Mouse (Mus musculus) bone marrow, adult 2 months (tissue): ENCODE data around the gene Olfr714.

Experiments used
- CTCF ChIP-seq: fragments of 200-500 bp; IDR thresholded peaks from 2 replicates; pipeline ENCODE4 v1.5.1; 2011; ENCODE audit warnings: low read length, control low read depth; ENCODE audit not compliant: control insufficient read depth, insufficient read depth
- POLR2A ChIP-seq: fragments of 200-500 bp; IDR thresholded peaks from 2 replicates; pipeline ENCODE4 v1.6.1; 2011; ENCODE audit warnings: low read depth, mild to moderate bottlenecking, control low read depth, low read length, borderline replicate concordance; ENCODE audit not compliant: control insufficient read depth

DNA sequence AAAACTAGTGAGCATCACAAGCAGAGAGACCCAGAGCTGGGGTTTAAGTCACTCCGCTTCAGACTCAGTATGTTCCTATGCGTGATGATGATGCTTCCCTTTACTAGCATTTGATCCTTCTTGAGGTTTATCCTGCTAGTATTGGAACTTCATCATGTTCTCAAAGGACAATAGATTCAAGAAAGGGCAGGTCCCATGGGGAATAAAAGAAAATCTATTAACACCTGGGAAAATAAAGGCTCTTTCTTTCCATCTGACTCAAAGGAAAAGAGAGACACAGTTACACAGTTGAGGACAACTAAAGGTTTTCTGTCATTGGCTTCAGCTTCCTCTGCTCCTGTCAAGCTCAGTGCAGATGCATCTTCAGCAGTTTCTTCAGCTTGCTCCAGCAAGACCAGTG, at the start of gene Olfr714:
- TF ChIP-seq CTCF: no peak
- no peak for TF ChIP-seq POLR2A
